Mouse (Mus musculus) lung, postnatal 0 days (tissue): ENCODE results near the gene Ablim1. TPM values are rescaled to one million over a fixed set of nuclear protein-coding genes. Genes with fewer than 3 reads are reported as not detected.

ENCODE experiments used
- ATAC-seq: fragments of 200-750 bp; cut with Nextera tagmentation; 2 replicates; pipeline ENCODE4 v1.8.0; 2017; ENCODE audit warnings: moderate library complexity
- DNase-seq: peaks from one replicate; pipeline ENCODE4 v3.0.0-alpha.2; 2016; ENCODE audit warnings: low spot score
- H3K27ac ChIP-seq: fragments of 300-500 bp; sonication (generic); 2 replicates; pipeline ENCODE4 v1.5.1; 2014; ENCODE audit warnings: antibody characterized with exemption, mild to moderate bottlenecking, low read length, mixed read lengths
- H3K27me3 ChIP-seq: fragments of 300-500 bp; sonication (generic); replicated peaks from 2 replicates; pipeline ENCODE4 v1.6.1; 2014; ENCODE audit warnings: low read length, mixed read lengths; ENCODE audit not compliant: insufficient read depth
- H3K36me3 ChIP-seq: fragments of 300-500 bp; sonication (generic); 2 replicates; pipeline ENCODE4 v1.6.1; 2014; ENCODE audit warnings: low read length, mixed read lengths; ENCODE audit not compliant: insufficient read depth
- H3K4me1 ChIP-seq: fragments of 300-500 bp; sonication (generic); 2 replicates; pipeline ENCODE4 v1.6.1; 2014; ENCODE audit warnings: antibody characterized with exemption, low read depth, low read length, mixed read lengths; ENCODE audit not compliant: insufficient read depth
- H3K4me2 ChIP-seq: fragments of 300-500 bp; sonication (generic); replicated peaks from 2 replicates; pipeline ENCODE4 v1.6.1; 2014; ENCODE audit warnings: low read depth, mild to moderate bottlenecking, low read length, moderate library complexity, mixed read lengths
- H3K4me3 ChIP-seq: fragments of 300-500 bp; sonication (generic); 2 replicates; pipeline ENCODE4 v1.5.1; 2014; ENCODE audit warnings: low read depth, low read length
- H3K9ac ChIP-seq: fragments of 300-500 bp; sonication (generic); replicated peaks from 2 replicates; pipeline ENCODE4 v1.6.1; 2014; ENCODE audit warnings: low read depth, mild to moderate bottlenecking
- H3K9me3 ChIP-seq: fragments of 300-500 bp; sonication (generic); 2 replicates; pipeline ENCODE4 v1.6.1; 2016; ENCODE audit warnings: low read length, mixed read lengths
- CTCF ChIP-seq: IDR thresholded peaks from 2 replicates; pipeline ENCODE4 v1.5.1; 2016; ENCODE audit warnings: antibody characterized with exemption, mild to moderate bottlenecking
- EP300 ChIP-seq: IDR thresholded peaks from 2 replicates; pipeline ENCODE4 v1.6.1; 2016; ENCODE audit warnings: antibody characterized with exemption, mild to moderate bottlenecking, control low read depth
- WGBS: fragments of 180-500 bp; shearing (Covaris S2); extraction: QIAGEN DNeasy Blood & Tissue Kit; methylation state at CpG from one replicate; pipeline ENCODE4 v1.1.7; 2014; 5-methylcytosine and 5-hydroxymethylcytosine counted together
- polyA plus RNA-seq: library from polyadenylated mRNA; unstranded; fragments of >200 nt; fragmentation: Nextera tagmentation; extraction: Ambion mirVana; gene quantifications from 2 replicates; pipeline ENCODE4 v1.2.1, GENCODE M21; 2015

Ablim1 gene
- polyA plus RNA-seq, 1 experiment from 2014 or later, result 50.1 TPM

DNA sequence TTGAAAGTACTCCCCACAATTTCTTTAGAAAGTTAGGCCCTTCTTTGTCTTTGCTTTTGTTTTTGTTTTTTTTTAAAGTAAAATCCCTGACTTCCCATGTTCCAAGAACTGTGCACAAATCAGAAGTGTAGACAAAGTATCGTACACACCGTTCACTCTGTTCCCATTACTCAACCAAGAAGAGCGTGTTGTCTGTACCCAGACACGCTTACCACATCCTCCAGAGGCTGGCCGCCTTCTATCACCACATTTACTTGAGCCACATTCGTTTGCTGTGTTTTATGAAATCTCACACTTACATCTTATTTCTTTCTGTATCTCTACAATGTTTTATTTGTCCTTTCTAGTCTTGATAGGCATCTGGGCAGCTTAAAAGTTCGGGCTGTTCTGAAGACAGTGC is 219.4 kb downstream of the Ablim1 start:
- Histone ChIP-seq H3K9me3 (no peaks in the 10 kb centered on the region), H3K27ac (no peak overlapping the region), H3K4me3 (no peak overlapping the region), H3K27me3 (no peaks in the 10 kb centered on the region), H3K36me3 (no peaks in the 10 kb centered on the region), H3K9ac (no peak overlapping the region), H3K4me1 (peaks cover 17% of the 10 kb centered on the region; the same call in 1 of the 2 replicates), H3K4me2 (no peak overlapping the region)
- peak; percentile 40 for DNase-seq
- peak; percentile 52 for TF ChIP-seq EP300
- no peak for TF ChIP-seq CTCF
- no peak for ATAC-seq
- 78% methylated on average over 7 of the region's 7 CpGs for WGBS

DNA sequence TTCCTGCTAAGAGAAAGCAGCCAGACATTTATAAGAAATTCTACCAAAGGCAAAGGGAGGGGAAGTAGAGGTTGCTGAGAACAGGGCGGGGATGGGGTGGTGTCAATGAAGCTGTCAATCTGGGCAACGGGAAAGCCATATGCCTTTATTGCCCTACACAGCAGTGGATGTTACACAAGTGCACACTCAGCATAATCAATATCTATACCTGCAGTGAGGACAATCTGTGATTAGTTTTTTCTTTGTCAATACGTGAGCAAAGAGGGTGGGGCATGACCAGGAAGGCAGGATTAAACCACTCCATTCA is 221.1 kb downstream of the Ablim1 start:
- Histone ChIP-seq H3K4me2 (no peak overlapping the region), H3K4me3 (no peak overlapping the region), H3K9ac (no peak overlapping the region), H3K27me3 (no peaks in the 10 kb centered on the region), H3K36me3 (no peaks in the 10 kb centered on the region), H3K4me1 (peaks cover 19% of the 10 kb centered on the region; the same call in 1 of the 2 replicates), H3K9me3 (no peaks in the 10 kb centered on the region), H3K27ac (no peak overlapping the region)
- 72% methylated on average over 3 of the region's 3 CpGs for WGBS
- no peak for TF ChIP-seq EP300
- no peak for TF ChIP-seq CTCF
- ATAC-seq, result no peak
- DNase-seq, result peak; percentile 12

DNA sequence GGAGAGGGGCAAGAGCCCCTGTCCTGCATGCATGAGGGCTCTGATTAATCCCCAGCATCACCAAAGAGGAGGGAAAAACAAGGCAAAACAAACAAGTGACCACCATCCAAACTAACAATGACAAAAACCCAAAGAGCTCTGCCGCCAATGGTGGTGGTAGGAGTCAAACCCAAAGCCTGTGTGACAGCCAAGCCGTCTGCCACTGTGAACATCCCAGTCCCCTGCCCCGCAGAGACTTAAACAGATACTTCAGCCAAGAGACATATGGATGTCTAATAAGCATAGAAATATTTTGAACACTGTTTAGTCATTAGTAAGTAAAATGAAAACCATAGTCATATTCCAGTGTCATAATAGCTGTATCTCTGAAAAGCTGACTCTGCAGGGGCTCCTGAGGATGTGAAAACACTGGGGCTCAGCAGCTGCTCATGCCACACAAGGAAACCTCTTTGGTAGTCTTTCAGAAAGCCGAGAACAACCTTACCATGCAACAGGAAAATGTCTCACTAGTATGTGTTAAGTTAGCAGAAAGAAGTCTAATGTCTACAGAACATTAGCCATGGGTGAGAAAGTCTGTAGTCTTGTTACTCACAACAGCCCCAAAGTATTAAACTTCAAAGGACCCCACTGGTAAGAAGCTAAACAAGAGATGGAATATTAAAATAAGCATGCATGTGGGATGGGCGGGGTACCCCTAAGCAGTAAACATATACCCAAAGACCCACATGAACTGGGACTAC is 221.6 kb downstream of the Ablim1 start:
- no peak overlapping the region for H3K4me3 ChIP-seq
- no peak for DNase-seq
- no peak overlapping the region for H3K4me2 ChIP-seq
- no peak overlapping the region for H3K9ac ChIP-seq
- no peak overlapping the region; the same call in 1 of the 2 replicates for H3K27ac ChIP-seq
- ATAC-seq, result no peak
- no peak for TF ChIP-seq EP300
- no peak for TF ChIP-seq CTCF
- WGBS, result 85% methylated on average over 5 of the region's 5 CpGs
- H3K27me3 ChIP-seq, result no peaks in the 10 kb centered on the region
- peaks cover 14% of the 10 kb centered on the region; the same call in 1 of the 2 replicates for H3K4me1 ChIP-seq
- no peaks in the 10 kb centered on the region for H3K9me3 ChIP-seq
- H3K36me3 ChIP-seq, result no peaks in the 10 kb centered on the region

DNA sequence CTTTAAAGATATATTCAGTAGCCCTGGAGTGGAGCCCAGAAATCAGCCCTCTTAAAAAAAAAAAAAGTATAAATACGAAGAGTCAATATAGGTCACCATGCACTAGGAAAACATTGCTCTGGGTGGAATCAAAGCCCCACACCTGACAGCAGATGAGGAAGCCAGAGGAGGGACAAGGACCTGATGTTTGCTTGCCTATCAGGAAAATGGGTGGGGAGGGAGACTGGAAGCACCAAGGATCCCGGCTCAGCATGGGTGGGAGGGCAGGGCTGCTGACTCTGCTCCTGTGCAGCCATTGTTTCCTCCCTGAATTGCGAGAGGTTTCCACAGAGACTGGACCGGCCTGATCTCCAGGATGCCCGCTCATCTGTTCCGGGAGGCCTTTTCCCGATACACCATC is 223.4 kb downstream of the Ablim1 start:
- Histone ChIP-seq H3K4me3 (no peak overlapping the region), H3K4me1 (peaks cover 7% of the 10 kb centered on the region; the same call in 1 of the 2 replicates), H3K9me3 (no peaks in the 10 kb centered on the region), H3K9ac (no peak overlapping the region), H3K4me2 (no peak overlapping the region), H3K36me3 (no peaks in the 10 kb centered on the region), H3K27me3 (no peaks in the 10 kb centered on the region), H3K27ac (no peak overlapping the region)
- no peak for ATAC-seq
- no peak for TF ChIP-seq CTCF
- TF ChIP-seq EP300, result no peak
- no peak for DNase-seq
- 69% methylated on average over 7 of the region's 7 CpGs for WGBS

DNA sequence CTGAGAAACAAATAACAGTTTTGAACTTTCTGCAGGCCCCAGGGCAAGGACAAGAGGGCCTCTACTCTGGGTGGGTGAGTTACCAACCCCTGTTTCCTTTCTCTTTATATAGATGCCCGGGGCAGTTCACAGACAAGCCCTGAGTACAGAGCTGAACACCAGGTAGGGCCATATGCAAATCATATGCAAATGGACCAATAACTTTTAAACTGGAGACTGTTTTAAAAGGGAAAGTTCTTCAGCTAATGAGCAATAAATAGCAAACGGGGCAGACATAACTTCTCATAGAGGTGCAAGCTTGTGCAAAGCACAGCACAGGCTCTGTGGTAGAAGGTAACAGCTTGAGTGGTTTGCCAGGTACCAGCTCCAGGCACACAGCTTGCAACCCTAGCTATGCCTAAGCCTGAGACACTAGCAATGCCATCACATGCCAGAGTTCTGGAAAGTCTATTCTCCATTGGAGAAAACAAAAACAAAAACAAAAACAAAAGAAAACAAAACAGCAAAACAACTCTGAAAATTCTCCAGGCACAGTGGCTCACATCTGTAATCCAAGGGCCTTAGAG is 225.8 kb downstream of the Ablim1 start:
- Histone ChIP-seq H3K36me3 (no peaks in the 10 kb centered on the region), H3K9me3 (no peaks in the 10 kb centered on the region), H3K4me1 (peaks cover 2% of the 10 kb centered on the region; the same call in 1 of the 2 replicates), H3K27me3 (no peaks in the 10 kb centered on the region), H3K9ac (no peak overlapping the region), H3K4me2 (no peak overlapping the region), H3K27ac (no peak overlapping the region), H3K4me3 (no peak overlapping the region)
- TF ChIP-seq CTCF (no peak), EP300 (no peak)
- 70% methylated on average over 2 of the region's 2 CpGs for WGBS
- no peak for ATAC-seq
- no peak for DNase-seq

DNA sequence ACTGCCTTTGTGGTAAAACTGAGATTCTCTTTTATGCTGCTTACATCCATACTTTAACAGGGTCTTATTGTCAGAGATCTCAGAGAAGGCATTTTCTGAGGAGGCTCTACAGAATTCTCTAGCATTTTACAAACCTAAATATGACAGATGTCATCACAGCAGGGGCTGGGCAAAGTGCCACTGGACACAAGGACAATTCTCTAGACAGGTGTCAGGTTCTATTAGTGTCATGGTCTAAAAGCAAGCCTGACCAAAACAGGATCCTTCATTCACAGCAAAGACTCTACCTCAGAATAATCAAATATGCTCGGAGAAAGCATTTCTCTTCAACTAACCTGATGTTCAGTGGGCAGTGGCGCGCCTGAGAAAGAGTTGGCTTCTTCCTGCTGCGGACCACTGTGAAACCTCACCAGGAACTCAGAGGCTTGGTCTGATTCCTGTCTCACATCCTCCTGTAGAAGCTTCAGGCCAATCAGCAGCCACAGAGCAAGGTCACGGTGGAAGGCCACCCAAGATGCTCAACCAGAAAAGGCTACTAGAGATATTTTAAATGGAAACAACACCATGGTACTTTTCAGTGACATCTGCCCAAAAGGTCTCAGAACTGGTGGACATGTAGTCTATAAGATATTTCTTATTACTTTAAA is 230.1 kb downstream of the Ablim1 start:
- ATAC-seq, result no peak

More for the DNA sequence above, 230.1 kb downstream of the Ablim1 start:
- Histone ChIP-seq H3K27ac (no peak overlapping the region), H3K9ac (no peak overlapping the region), H3K36me3 (peaks cover 10% of the 10 kb centered on the region; the same call in 1 of the 2 replicates), H3K27me3 (no peaks in the 10 kb centered on the region), H3K4me2 (no peak overlapping the region), H3K9me3 (no peaks in the 10 kb centered on the region), H3K4me1 (no peaks in the 10 kb centered on the region; the same call in 1 of the 2 replicates), H3K4me3 (no peak overlapping the region)
- 84% methylated on average over 5 of the region's 5 CpGs for WGBS
- TF ChIP-seq CTCF (no peak), EP300 (no peak)
- DNase-seq, result no peak
